Mouse (Mus musculus) yolk sac, embryonic 10.5 days (tissue): ENCODE data around the gene Gcgr.
"Not testable (repeated sequence)": the region's sequence is repeated elsewhere in the genome, so short reads cannot be mapped to it uniquely, and the experiment has no call there.

Source experiments
- DNase-seq: peaks from one replicate; pipeline ENCODE4 v3.0.0-alpha.2; 2017; ENCODE audit warnings: low spot score

Gcgr gene

DNA sequence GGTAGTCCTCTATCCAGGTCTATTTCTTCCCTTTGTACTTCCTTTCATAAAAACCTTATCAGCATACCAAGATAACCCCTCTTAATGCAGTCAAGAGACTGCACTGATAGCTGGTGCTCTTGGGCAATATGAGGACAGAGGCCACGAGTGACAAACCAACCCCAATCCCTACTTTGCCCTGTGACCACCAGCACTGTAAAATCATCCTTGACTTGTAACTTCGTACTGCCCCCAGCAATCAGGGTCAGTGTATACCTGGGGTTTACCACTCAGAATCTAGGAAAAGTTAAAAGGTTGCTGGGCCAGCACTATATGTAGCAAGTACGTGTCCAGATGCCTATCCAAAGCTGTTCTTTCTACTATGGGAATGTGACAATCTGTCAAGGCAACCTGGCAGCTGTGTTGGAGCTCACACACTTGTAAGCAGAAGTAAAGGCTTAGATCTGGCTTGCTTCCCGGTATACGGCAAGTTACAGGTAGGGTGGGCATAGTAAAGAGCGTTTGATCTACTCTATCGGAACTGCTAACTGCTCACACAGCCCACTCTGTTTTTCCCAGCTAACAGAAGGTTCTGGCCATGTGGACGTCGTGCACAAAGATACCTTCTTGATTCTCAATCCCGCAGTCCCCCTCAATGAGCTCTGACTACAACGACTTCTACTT is 41.4 kb downstream of the Gcgr start:
- no peak for DNase-seq

- DNase-seq: no peak
Observed at GRCm38 (mm10) chr11:120572417-120572751, 41.9 kb downstream of the Gcgr start.

DNA sequence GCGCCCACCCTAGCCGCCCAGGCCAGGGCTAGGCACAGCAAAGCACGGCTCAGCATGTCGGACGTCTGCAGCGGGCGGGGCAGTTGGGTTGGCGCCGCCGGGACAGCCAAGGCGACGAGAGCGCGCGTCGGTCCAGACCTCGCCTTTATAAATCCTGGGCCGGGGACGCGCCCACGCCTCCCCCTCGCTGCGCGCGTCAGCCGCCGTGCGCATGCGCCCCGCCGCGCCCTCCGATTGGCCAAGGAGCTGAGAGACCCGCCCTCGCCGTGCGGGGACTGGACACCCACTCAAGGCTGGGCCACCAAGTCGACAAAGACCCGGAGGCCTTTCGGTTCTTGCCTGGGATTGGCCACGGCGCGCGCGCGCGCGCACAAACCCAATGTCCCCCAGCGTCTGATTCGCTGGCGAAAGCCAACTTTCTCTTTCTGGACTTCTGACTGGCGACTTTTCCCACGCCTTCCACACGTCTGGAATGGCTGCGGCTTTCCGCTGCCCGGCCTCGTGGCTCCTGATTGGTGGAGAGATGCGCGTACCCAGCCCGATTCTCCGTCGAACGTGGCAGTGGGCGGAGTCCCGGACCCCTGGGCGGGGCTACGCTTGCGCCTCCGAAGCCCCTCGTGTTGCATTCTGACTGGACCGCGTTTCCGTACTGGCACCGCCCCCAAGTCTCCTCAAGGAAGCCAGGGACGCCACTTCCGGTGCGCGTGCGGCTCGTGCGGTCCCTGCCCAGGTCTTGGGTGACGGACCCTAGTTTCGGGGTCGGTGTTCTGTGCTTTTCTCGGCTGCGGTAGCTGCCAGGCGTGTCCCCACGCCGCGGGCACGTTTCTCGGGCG is 42.5 kb downstream of the Gcgr start, which contains the start of gene P4hb:
Gene P4hb, minus strand, starts transcription at position 502 of the 833 bp plus-strand sequence.
- peak; percentile 100 for DNase-seq

DNA sequence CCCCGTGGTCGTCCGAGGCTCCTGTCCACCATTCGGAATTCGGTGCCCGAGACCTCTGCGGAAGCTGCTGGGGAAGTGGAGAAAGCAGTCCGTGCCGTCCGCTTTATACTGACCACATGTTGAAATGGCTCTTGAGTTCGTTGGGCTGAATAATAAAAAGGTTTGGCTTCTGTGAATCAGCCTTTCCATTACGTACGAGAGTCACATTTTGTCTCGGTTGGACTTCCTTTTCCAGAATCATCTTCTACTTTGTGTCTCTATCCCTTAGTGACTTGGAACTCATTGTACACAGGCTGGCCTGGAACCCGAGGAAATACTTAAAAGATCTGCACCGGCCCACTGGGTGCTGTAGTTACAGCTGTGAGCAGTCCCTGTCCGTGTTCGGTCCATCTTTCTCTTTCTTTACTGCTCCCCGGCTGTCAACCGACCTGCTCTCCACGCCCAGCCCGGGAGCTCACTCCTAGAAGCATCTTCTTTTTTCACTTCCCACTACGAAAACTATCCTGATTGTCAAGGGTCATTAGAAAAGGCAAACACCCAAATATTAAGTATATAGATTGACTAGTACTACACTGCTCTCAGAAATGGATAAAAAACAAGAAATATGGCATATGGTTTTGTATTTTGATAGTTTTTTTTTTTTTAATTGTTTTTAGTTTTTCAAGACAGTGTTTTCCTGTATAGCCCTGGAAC is 43.2 kb downstream of the Gcgr start:
- DNase-seq: no peak

DNA sequence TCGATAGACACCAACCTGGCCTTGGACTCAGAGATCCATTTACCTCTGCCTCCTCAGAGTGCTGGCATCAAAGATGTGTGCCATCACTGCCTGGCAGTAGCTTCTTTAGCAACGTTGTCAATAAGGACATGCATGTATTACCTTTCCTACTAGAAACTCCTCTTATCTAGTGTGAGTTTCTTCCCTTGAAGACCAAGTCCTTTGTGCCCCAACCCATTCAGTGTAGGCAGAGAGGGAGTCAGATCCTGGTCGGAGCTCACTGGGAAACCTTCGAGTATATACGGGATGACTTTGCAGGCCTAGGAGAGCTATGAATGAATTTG is 43.7 kb downstream of the Gcgr start:
- DNase-seq: no peak

- no peak for DNase-seq
Observed at GRCm38 (mm10) chr11:120575046-120575445, 44.5 kb downstream of the Gcgr start.

DNA sequence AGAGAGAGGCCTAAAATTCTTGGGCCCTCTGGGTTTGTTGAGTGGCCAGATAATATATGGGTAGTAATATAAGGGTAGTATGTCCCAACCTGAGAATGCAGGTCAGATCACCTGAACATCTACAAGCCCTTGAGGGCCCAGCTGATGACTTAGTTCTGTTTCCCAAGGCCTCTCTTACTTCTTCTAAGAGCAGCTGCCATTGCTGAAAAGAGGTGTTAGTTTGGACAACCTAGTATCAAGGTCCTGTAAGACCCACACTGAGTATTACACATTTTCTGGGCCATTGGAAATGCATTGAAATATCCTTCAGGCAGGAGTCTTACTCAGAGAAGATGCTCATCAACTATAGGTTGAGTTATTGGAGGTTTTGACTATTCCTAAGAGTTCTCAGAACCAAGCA is 45.4 kb downstream of the Gcgr start:
- DNase-seq: no peak

GRCm38 (mm10) chr11:120576365-120576981 is 46.0 kb downstream of the Gcgr start:
- DNase-seq: peak; percentile 87

- peak; percentile 41 for DNase-seq
Observed at GRCm38 (mm10) chr11:120577211-120578023, 46.9 kb downstream of the Gcgr start.

DNA sequence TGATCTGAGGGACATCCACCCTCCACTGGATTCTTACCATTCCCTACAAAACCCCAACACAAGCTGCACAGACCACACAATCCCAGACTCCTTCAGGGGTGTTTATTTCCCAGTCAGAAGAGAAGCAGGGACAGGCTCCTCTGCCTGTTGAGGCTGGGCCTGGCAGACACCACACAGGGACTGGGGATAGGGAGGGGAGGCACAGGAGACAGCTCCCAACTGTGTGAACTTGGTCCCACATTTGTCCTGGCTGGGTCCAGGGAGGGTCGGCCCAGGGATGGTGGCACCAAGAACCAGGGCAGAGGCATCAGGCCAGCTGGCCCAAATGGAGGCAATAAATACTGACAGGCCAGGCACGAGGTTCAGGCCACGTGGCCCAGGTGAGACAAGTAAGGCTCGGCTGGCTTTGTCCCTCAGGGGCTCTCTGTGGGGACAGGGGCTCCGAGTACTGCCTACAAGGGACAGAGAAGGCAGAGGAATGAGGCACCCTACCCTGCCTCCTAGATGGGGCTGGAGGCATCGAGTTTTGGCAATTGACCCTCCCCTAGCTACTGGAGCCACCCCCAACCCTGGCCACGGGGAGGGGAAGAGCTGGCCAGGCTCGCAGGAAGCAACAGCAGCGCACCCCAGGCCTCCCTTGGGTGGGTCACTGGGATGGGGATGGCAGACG is 47.7 kb downstream of the Gcgr start:
- DNase-seq: no peak

DNA sequence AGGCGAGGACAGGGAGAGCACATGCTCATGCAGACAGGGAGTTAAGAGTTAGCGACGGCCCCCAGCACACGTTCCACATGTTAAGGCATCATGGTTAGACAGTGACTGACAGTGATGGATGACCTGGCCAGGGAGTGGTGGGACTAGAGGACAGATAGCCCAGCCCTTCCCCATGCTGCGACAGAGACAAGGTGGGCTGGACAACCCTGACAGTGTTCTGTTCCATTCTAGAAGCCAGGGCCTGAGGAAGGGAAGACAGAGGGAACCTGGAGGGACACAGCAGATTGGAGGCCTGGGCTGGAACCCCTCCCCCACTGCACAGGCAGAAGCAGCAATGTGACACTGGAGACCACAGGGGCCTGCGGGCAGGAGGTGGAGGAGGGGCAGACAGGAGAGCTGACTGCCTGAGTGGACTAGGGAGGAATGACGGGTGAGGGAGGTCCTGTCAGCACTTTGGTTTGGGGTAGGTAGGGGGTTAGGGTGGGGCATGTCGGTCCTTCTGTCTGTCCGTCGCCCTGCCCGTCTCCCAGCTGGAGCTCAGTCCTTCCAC is 48.3 kb downstream of the Gcgr start:
- peak; percentile 24 for DNase-seq

DNA sequence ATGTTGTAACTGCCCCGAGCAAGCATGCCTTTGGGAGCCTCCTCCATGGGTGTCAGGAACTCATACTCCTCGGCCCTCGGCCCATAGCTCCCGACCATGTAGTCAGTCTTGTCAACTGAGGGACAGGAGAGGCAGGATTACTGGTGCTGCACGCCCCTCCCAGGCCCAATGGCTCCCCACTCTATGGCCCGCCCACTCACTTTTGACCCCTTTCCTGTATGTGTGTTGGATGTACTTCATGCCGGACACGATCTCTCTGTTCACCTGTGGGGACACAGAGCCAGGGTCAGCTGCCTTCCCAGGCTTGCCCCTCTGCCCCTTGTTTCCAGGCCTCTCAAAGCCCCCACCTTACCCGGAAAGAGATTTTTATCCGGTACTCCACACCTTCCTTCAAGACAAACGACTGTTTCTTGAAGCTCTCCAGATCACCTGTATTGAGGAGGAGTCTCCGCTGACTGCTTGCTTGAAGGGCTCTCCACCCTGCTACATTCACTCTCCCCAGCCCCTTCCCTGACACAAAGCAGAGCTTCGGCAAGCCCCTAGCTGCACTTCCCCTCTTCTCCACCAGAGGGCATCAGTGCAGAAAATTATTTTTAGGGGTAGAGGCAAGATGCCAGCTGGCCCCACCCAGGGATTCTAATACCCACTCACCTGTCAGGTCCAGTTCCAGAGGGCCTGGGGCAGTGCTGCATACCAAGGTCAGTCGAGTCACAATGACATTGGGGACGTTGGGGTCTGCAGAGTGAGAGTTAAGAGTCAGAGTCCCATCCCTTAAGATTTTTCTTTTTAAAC is 49.0 kb downstream of the Gcgr start:
- DNase-seq: peak; percentile 74

DNA sequence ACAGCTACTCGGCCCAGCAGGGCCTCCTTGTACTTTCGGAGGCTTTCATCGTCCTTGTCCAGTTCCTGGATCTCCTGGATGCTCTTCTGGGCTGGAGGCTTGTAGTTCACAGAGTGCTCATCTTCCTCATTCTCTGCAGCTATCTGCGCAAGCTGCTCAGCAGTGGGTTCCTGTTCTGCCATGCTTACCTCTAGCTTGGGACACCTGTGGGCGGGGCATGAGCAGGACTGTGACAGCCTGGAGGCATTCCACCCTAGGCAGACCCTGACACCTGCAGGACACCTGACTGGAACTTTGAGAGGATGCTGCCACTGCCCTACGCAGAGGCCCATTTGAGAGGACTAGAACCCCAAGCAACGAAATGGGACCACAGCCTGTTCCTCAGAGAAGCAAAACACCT is 49.7 kb downstream of the Gcgr start:
- DNase-seq: peak; percentile 56

GRCm38 (mm10) chr11:120580871-120581331 is 50.4 kb downstream of the Gcgr start:
- no peak for DNase-seq

- DNase-seq: peak; percentile 86
Observed at GRCm38 (mm10) chr11:120581490-120582267, 51.2 kb downstream of the Gcgr start, which contains the start of gene Arhgdia. Arhgdia (minus strand) TSS chr11:120581624.

DNA sequence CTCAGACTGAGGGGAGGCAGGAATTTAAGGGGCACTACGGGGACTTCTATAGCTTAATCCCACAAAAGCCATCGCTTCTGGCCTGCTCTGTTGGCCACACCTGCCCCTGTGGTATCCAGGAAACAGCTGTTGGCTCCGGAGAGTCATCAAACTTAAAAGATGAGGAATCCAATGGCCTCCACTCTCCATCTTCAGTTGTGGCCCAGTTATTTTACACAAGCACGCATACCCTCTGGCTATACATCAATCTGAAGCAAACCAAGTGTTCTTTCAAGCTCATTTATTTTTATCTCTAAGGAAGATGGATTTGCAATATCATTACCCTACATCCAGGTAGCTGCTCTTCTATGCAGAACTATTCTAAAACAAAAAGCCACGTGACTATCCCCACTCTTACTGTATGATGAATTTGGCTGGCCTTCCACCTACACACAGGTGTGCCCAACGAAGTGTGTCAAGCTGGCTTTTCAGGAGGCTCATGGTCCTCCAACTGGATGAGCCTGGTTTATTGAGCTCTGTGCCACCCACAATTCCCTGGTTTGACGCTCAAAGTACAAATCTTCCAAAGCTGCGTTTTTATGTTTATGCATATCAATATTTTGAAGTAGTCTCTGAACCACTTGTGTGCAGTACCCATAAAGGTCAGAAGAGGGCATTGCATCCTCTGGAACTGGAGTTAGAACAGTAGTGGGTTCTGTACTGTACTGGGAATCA is 51.9 kb downstream of the Gcgr start:
- DNase-seq: no peak

DNA sequence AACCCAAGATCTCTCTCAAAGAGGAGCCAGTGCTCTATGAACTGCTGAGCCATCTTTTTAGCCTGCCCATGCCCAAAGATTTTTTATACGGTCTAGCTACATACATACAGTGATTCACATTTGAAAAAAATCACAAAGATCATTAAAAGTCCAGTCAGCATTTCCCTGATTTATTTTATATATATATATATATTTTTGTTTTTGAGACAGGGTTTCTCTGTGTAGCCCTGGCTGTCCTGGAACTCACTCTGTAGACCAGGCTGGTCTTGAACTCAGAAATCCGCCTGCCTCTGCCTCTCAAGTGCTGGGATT is 52.4 kb downstream of the Gcgr start:
- DNase-seq: not testable (repeated sequence)

- DNase-seq: no peak
Observed at GRCm38 (mm10) chr11:120583937-120584336, 53.4 kb downstream of the Gcgr start.

DNA sequence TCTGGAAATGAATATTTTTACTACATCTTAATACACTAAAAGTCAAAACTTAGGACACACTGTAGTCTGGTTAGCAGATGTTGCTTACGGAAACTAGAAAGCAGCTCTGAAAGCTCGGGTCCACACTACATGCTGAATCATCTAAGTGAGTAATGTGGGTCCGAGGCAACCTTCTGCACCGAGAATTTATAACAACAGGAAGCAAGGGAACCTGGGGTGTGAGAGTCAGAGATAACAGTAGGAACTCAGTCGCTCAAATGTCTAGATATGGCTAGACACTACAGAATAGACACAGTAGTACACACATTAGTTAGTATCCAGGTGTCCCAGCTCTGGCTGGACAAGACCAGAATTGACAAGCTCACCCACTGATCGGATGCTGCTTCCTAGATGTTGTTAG is 58.0 kb downstream of the Gcgr start:
- no peak for DNase-seq
